Mouse (Mus musculus) CH12F3 (cell line): ENCODE results near the gene Zc2hc1b.

ENCODE experiments used
- in situ Hi-C: fragments of 300-500 bp; cut with MboI; formaldehyde crosslinking; loops from 2 replicates; pipeline ENCODE4 v1.14.3; 2020; ENCODE audit warnings: low sequenced_read_pairs

Zc2hc1b gene

DNA sequence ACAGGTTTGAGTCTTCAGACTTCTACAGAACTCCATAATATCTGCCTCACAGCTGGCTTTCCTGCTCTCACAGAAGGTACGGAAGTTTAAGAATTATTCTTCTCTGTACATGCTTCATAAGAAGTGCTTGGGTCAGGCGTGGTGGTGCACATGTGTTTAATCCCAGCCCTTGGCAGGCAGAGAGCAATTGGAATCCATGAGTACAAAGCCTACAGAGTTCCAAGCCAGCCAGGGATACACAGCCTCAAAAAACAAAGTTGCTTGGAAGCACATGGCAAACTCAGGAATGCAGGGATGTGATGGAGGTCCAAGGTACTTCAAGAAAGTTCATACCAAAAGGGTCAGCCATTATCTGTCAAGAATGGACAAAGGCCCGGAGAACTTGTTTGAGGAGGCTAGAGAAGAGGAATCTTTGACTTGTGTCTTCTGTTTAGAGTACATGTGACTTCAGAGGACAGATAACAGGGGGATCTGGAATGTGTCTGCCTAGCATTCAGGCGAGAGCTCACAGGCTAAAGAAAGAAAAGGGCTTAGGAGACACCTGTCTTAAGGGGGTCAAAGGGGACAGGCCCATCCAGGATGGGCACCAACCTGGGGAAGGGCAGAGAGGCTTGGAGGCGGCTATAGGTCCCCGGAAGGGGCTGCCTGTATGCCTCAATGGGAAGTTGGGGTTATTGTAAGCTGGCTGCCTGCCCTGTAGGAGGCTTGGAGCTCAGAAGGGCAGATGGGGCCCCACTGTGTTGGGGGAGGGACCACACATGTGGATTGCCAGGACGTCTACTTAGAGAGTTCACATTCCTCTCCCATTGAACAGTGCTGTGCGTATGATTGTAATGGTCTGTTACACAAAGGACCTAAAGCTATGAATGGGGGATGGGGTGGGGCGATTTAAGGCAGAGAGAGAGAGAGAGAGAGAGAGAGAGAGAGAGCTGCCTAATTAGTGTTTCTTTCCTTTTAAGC lies 60.8 kb downstream of the Zc2hc1b start:
- in situ Hi-C loops, result no loop called here

DNA sequence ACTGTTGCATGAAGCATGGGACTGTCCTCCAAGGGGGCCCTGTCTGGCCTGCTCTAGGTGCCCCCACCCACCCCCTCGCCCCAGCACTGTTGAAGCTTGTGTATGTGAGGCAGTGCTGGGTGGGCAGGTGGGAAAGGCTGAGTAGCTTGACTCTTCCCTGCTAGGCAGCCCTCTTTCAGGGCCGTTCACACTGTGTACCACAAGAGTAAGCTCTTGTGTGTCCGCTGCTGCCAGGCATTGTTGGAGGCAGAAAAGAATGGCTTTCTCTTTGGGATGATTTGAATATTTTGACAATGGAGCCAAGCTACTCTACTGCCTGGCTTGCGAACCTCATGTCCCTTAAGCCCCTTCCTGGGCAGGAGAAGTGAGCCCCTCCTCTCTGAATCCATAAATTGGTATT lies 62.8 kb downstream of the Zc2hc1b start:
- in situ Hi-C loops, result no loop called here

DNA sequence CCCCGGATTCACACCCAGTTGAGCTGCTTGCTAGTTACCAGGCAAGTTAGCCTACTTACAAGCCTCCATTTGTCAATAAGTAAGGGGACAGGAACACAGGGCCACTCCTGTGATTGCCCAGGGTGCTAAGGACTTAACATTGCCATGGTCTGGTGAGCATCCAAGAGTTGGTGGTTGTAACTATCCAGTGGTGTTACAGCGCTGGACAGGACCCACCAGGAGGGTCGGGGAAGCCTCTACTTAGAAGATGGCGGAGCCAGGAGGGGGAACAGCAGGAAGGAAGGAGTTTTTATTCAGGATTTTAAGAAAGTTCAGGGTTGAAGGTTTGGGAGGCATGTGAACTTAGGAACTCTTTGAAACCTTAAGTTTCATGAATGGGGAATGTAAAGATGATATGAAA lies 64.2 kb downstream of the Zc2hc1b start:
- in situ Hi-C loops, result no loop called here

DNA sequence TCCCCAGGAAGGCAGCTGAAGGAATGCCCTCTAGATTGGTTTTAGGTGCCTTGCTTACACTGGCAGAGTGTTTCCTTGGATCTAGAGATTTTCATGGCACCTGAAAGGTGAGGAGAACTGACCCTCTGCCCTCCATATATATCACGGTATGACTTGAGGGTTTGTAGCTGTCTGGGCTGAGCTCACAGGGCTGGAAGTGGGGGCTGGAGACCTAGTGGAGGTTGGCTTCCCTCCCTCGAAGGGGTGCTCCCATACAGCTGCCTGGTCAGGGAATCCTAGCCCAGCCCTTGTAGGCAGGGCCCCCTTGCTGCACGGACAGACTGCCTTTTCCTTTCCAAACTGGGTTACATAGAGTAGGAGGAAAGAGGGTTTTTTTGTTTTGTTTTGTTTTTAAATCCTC lies 65.0 kb downstream of the Zc2hc1b start:
- in situ Hi-C loops, result no loop called here

DNA sequence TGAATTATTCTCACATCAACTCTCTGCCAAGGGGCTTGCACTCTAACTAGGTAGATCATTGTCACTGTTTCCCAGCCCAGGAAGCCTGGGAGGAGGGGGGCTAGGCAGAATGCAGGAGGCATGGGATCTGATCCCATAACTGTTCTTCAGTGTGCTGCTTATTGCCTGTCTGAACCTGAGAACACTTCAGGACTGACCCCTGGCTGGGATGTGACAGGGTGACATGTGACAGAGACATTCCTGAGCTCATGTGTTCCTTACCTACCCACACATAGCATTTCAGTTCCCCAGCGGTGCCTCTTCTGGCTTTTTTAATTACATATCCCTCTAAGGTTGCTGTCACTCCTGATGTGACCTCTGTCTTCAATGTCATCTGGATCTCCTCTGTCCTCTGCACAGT lies 68.0 kb downstream of the Zc2hc1b start:
- in situ Hi-C loops, result no loop called here

DNA sequence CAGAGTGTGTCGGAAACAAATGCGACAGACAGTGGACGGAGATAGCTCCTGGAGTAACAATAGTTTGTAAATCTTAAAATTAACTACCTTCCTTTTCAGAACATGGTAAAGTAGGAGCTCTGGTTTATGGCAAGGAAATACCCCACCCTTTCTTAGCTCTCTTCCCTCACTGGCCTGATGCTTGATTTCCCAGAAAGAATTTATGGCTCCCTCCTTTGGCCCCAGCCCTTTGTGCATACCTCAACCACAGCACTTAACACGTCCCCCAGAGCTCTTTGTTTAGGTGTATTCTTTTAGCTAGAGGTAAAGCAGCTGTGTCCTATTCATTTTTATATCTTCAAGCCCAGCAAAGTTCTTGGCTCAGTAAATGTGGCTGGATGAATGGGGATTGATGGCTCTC lies 69.0 kb downstream of the Zc2hc1b start:
- in situ Hi-C loops, result no loop called here

DNA sequence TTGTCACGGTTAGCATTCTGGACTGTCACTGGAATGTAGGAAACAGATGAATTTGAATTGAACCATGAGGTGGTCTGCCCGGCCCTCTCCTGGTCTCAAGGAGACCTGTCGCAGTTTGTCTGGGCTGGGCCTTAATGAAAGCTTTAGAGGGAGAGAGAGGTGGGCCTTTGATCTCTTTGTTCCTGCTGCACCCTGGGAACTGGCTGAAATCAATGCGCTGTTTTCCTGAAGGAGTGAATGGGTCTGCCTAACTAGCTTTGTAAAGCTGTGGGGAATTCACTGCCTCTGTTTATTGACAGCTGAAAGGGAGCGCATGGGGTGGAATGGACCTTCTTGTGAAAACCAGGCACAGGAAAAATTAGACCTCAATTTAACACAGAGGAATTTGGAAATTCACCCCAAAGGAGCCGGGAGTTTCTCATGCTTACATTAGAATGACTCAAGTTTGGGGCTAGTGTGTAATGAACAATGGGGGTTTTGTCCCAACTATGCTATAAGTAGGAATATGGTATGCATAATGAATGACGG lies 69.7 kb downstream of the Zc2hc1b start:
- in situ Hi-C loops, result no loop called here

DNA sequence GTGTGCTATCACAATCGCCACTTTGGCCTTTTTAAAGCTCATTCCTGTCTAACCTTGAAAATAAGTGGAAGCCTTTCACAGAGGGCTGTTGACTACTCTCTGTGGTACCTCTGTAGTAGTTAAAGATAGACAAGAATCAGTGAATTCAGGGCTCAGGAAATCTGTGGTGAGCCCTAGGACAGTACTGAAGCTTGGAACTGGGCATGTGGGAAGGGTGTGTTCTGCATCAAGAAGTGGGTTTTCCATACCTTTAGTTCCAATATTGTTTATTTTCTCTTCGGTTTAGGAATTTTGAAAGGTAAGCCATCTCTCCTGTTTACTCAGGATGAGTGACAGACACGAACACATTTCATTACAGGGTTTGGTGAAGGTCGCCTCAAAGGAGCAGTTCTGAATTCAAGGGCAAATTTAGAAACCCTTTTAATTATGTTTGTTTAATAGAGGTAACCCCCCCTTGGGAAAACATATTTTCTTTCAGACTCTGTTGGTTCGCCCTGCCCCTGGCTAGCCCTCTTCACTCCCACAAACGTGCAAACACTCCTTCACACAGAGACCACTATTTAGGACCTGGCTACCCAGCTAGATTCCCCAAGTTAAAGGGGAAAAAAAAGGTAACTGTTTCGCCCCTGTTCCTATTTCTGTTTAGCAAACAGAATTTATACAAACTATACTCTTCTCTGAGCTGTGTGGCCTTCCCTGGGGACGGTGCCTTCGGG lies 70.8 kb downstream of the Zc2hc1b start:
- in situ Hi-C loops, result no loop called here

DNA sequence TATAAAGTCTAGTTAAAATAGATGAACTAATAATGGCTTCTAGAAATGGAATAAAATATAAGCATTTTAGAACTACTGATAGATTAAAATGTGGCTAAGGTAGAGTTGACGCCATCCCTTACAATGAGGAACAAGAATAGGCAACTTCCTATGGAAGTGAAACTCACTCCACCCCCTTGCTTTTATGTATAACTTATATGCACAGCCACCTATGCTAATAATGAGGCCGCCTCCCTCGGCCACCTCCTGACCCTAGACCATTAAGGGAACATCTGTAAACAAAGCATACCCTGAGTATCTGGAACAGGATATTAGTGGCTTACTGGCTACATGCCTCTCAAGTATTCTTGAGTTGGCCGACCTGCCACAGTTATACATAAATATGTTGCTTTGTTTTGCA lies 74.0 kb downstream of the Zc2hc1b start:
- in situ Hi-C loops, result no loop called here

DNA sequence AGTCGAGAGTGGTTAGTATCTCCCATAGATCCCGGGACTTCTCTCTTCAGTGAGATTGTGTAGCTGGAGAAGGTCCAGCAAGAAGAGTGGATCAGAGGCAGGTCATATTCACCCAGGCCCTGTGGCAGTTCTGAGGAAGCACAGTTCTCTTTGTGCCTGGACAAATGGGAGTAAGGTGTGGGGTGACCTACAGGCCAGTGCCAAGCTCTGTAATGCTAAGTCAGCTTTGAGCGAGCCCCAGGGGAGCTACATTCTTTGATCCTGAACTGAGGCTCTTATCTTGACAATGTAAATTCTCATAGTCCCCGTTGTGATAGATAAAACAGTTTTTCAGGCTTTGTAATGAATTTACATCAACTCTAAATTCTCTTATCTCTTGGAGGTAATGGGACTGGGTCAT lies 75.5 kb downstream of the Zc2hc1b start:
- in situ Hi-C loops, result no loop called here

DNA sequence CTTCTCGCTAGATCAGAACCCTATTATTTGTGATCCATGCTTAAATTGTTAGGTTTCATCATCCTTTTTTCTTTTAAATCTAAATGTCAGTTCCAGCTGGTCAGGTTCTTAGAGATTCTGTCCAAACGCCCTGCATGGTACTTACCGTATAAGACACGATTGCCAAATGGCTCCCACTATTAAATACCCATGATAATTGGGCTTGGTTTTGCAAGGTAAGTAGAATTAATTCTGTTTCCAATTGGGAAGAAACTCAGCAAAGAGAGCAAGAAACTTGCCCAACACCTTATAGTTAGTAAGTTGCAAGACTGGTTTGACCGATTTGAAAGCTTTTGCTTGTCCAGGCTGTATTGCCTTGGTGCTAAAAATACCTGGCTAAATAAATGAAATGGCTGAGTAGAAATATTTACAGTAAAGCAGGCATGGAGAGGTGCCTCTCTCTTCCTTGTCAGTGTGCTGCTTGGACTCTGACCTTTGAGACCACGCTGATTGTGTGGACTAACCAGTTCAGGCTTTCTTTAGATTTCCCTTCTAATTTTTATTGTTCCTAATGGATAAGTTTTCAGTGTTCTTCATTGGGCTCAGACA lies 77.7 kb downstream of the Zc2hc1b start:
- in situ Hi-C loops, result no loop called here
